Mouse (Mus musculus) embryonic facial prominence, embryonic 10.5 days (tissue): ENCODE results near the gene Gimap4. TPM values are rescaled to one million over a fixed set of nuclear protein-coding genes. Genes with fewer than 3 reads are reported as not detected.
"Not testable (repeated sequence)": the region's sequence is repeated elsewhere in the genome, so short reads cannot be mapped to it uniquely, and the experiment has no call there.

Experiments used
- DNase-seq: peaks from one replicate; pipeline ENCODE4 v3.0.0-alpha.2; 2017; ENCODE audit warnings: low spot score
- H3K27ac ChIP-seq: fragments of 300-500 bp; sonication (generic); replicated peaks from 2 replicates; pipeline ENCODE4 v1.5.1; 2016; ENCODE audit warnings: mild to moderate bottlenecking
- H3K27me3 ChIP-seq: fragments of 300-500 bp; sonication (generic); replicated peaks from 2 replicates; pipeline ENCODE4 v1.6.1; 2016; ENCODE audit warnings: low read depth, mild to moderate bottlenecking; ENCODE audit not compliant: poor library complexity, severe bottlenecking
- H3K36me3 ChIP-seq: fragments of 300-500 bp; sonication (generic); replicated peaks from 2 replicates; pipeline ENCODE4 v1.6.1; 2016; ENCODE audit warnings: mild to moderate bottlenecking, moderate library complexity
- H3K4me1 ChIP-seq: fragments of 300-500 bp; sonication (generic); 2 replicates; pipeline ENCODE4 v1.6.1; 2016
- H3K4me3 ChIP-seq: fragments of 300-500 bp; sonication (generic); 2 replicates; pipeline ENCODE4 v1.5.1; 2016; ENCODE audit warnings: mild to moderate bottlenecking, moderate library complexity
- H3K9me3 ChIP-seq: fragments of 300-500 bp; sonication (generic); 2 replicates; pipeline ENCODE4 v1.6.1; 2016; ENCODE audit warnings: mild to moderate bottlenecking
- WGBS: fragments of 180-500 bp; shearing (Covaris S2); methylation state at CpG from one replicate; pipeline ENCODE4 v1.1.7; 2016; 5-methylcytosine and 5-hydroxymethylcytosine counted together
- polyA plus RNA-seq: library from polyadenylated mRNA; unstranded; fragments of >200 nt; fragmentation: Nextera tagmentation; extraction: Ambion mirVana; gene quantifications from 2 replicates; pipeline ENCODE4 v1.2.1, GENCODE M21; 2016

Gene Gimap4
- polyA plus RNA-seq, 1 experiment from 2014 or later: 7.4 TPM

DNA sequence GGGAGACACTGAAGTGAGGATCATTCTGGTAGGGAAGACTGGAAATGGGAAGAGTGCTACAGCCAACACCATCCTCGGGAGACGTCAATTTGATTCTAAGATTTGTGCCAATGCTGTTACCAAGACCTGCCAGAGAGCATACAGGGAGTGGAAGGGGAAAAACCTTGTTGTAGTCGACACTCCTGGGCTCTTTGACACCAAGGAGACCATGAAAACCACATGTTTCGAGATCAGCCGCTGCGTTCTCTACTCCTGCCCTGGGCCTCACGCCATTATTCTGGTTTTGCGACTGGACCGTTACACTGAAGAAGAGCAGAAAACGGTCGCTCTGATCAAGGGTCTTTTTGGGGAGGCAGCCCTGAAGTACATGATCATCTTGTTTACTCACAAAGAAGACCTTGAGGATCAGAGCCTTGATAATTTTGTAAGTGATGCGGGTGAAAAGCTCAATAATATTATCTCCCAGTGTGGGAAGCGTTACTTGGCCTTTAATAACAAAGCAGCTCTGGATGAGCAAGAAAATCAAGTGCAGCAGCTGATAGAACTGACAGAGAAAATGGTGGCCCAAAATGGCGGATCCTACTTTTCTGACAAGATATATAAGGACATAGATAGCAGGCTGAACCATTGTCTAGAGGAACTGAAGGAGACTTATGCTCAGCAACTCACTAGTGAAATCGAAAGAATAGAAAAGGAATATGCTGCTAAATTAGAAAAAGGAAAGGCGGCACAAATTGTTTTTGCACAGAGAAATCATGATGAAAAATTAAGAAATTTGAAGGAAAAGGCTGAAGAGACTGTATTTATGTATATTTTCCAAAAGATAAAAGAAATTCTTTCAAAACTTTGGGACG, 6.6 kb upstream of the Gimap4 start:
- 95% methylated on average over 17 of the region's 17 CpGs for WGBS
- peaks cover 13% of the 10 kb centered on the region for H3K4me1 ChIP-seq
- DNase-seq: no peak
- no peaks in the 10 kb centered on the region for H3K9me3 ChIP-seq
- no peak overlapping the region for H3K4me3 ChIP-seq
- no peak overlapping the region for H3K27ac ChIP-seq
- H3K27me3 ChIP-seq: no peaks in the 10 kb centered on the region
- H3K36me3 ChIP-seq: no peaks in the 10 kb centered on the region

DNA sequence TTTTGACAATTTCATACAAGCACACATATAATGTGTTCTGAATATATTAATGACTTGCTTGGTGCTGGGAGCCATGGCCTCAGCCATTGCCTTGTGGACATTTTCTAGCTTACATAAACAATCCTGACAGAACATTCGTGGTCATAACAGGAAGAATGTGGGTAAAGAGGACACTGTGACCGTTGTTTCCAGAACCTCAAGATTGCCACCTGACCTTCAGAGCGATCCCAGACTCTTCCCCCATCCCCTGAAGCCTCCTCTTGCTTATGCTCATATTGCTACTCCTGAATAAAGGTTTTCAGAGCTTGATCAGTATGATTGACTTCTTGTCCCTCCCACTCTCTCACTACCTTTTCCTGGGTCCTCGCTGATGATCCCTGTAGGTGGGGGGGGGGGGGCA, 6.0 kb upstream of the Gimap4 start:
- Histone ChIP-seq H3K27me3 (no peaks in the 10 kb centered on the region), H3K27ac (no peak overlapping the region), H3K9me3 (no peaks in the 10 kb centered on the region), H3K4me3 (no peak overlapping the region), H3K4me1 (peaks cover 13% of the 10 kb centered on the region), H3K36me3 (no peaks in the 10 kb centered on the region)
- 82% methylated on average over 4 of the region's 4 CpGs for WGBS
- no peak for DNase-seq

DNA sequence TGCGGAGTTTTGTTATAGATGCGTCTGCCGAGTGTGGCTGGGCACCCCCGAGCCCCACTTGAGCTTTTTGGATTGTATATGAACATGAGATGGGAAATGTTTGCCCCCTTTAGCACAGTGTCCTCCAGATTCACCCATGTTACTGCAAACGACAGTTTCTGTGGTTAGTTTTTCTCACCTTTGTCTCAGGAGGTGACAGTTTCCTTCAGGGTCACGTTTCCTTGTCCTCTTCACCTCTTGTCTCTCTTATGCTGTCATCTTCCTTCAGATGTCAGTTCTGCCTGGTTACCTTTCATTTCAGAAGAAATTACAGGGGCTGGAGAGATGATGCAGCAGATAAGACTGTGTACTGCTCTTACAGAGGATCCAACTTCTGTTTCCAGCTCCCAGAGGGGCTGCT, 4.6 kb upstream of the Gimap4 start:
- Histone ChIP-seq H3K4me3 (no peak overlapping the region), H3K4me1 (peaks cover 13% of the 10 kb centered on the region), H3K9me3 (no peaks in the 10 kb centered on the region), H3K27me3 (no peaks in the 10 kb centered on the region), H3K27ac (no peak overlapping the region), H3K36me3 (no peaks in the 10 kb centered on the region)
- no peak for DNase-seq
- WGBS: 82% methylated on average over 6 of the region's 6 CpGs

DNA sequence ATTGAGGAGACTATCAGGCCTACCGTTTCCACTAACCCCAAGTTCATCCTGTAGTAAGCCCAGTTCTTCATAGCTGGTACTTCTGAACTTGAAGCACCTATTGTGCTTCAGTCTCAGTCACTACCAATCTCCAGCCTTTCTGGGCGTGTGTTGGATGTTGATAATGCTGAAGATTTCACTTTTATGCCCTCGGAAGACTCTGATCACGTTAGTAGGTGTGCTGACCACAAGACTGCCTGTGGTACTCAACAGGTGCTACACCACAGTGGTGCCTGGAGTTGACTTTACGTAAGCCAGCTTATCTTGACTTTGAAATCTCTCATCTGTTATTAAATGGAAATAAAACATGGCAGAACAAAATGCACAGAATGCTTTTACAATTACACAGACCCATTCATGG, 3.9 kb upstream of the Gimap4 start:
- no peak for DNase-seq
- Histone ChIP-seq H3K4me3 (no peak overlapping the region), H3K27ac (no peak overlapping the region), H3K4me1 (peaks cover 11% of the 10 kb centered on the region), H3K36me3 (no peaks in the 10 kb centered on the region), H3K27me3 (no peaks in the 10 kb centered on the region), H3K9me3 (no peaks in the 10 kb centered on the region)
- 80% methylated on average over 5 of the region's 5 CpGs for WGBS

DNA sequence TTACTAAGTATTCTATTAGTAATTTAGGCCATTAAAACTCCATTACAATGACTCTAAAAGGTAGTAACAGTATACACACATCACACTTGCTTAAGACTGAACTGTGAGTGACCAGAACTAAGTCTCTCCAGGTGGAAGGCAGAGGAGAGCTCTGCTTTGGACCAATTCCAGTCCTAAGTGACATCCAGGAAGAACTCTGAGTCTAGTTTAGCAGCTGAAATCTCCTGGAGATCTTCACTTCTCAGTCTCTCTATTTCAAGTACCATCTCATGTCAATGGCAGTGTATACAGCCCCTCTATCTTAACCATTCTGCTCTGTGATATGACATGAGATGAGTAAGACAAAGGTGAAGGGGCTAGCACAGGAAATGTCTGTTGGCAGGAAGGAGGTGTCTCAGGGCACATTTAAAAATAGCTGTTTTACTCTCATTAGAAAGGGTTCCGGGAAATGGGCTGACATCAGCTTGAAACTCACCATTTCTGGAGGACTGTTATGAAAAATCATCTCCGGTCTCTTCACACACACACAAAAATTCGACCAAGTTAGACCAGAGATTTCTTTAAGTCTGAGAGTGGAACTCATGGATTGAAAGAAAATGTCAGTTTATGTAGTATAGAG, 2.8 kb upstream of the Gimap4 start:
- whole genome bisulfite sequencing: 84% methylated on average over 3 of the region's 3 CpGs
- Histone ChIP-seq H3K36me3 (no peaks in the 10 kb centered on the region), H3K4me3 (no peak overlapping the region), H3K27ac (no peak overlapping the region), H3K9me3 (no peaks in the 10 kb centered on the region), H3K4me1 (no peaks in the 10 kb centered on the region; the same call in 1 of the 2 replicates), H3K27me3 (no peaks in the 10 kb centered on the region)
- no peak for DNase-seq

DNA sequence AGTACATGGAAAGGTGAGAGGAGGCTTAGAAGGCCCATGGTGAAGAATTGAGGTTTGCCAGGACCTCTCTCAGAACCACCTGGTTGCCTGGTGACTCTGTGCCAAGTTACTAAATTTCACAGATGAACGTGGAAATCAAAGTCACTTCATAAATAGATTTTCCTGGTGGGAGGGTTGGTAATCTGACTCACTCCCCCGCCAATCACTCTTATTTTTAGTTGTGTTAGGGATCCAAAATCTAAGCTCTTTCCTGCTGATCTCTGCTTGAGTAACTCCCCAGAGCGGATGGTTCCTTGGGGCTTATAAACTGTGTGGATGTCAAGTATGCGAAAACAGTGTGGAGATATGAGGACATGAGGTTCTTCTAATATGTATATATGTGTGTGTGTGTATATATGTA, 2.1 kb upstream of the Gimap4 start:
- no peak for DNase-seq
- WGBS: 86% methylated on average over 4 of the region's 4 CpGs

DNA sequence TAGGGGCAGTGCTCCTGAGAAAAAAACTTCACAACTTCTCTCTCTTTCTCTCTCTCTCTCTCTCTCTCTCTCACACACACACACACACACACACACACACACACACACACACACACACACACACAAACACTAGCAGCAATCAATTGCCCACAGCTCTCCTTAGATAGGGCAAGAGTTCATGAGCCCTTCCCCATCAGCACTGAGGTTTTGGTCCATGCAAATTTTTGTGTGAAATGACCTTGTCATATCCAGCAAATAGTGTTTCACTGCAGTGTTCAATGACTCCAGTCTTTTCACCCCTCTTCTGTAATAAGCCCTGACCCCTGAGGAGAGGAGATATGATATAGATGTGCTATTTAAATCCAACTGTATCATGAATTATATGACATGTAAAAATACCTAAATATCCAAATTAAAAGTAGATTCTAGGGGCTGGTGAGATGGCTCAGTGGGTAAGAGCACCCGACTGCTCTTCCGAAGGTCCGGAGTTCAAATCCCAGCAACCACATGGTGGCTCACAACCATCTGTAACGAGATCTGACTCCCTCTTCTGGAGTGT, 1.0 kb upstream of the Gimap4 start:
- not testable (repeated sequence) for DNase-seq, H3K27ac ChIP-seq, H3K36me3 ChIP-seq, H3K27me3 ChIP-seq, H3K4me1 ChIP-seq, H3K9me3 ChIP-seq, H3K4me3 ChIP-seq
- WGBS: 91% methylated on average over 4 of the region's 4 CpGs

More for the DNA sequence above, 2.1 kb upstream of the Gimap4 start:
- no peak overlapping the region for H3K4me3 ChIP-seq
- no peaks in the 10 kb centered on the region for H3K4me1 ChIP-seq
- H3K9me3 ChIP-seq: no peaks in the 10 kb centered on the region
- H3K27ac ChIP-seq: no peak overlapping the region
- no peaks in the 10 kb centered on the region for H3K27me3 ChIP-seq
- H3K36me3 ChIP-seq: no peaks in the 10 kb centered on the region

DNA sequence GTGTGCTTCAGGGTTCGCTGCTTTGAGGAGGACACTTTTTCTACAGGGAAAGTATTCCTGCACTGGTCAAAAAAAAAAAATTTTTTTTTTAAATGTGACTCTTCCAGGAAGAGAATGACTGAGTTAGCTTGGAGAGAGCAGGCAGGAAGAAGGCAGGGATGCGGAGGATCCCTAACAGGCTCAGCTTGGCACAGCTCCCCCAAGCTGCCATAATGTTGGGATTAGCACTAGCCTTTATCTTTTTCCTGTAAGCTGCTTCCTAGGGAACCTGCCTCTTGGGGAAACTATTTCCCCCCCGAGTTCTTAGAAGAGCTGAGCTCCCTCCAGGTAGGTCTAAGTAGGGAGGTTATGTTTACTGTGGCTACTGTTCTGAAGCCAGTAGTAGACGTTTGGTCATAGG, 457 bp downstream of the Gimap4 start:
- no peak overlapping the region for H3K27ac ChIP-seq
- H3K9me3 ChIP-seq: no peaks in the 10 kb centered on the region
- no peak overlapping the region for H3K4me3 ChIP-seq
- WGBS: 65% methylated on average over 4 of the region's 4 CpGs
- H3K4me1 ChIP-seq: no peaks in the 10 kb centered on the region
- DNase-seq: no peak
- H3K27me3 ChIP-seq: no peaks in the 10 kb centered on the region
- no peaks in the 10 kb centered on the region for H3K36me3 ChIP-seq

DNA sequence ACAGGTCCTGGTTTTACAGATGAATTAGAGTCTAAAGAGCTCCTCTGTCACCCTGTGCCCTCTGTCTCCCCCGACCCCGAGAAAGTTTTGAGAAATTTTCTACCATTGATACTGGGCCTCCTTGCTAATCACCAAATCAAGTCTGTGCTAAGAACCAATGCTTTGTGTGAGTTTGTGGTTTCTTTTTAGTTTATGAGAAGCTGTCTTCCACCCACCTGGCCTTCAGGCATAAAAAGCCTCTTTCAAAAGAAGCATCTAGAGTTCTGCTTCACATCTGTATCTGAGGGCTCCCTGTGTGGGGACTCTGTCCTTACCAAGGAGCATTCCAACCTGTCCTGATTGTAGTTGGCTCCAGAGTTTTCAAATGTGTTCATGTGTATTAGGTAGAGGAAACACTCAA, 902 bp downstream of the Gimap4 start:
- no peaks in the 10 kb centered on the region for H3K36me3 ChIP-seq
- no peaks in the 10 kb centered on the region for H3K27me3 ChIP-seq
- no peak overlapping the region for H3K27ac ChIP-seq
- DNase-seq: no peak
- H3K4me3 ChIP-seq: no peak overlapping the region
- H3K4me1 ChIP-seq: no peaks in the 10 kb centered on the region
- 85% methylated on average over 2 of the region's 2 CpGs for WGBS
- H3K9me3 ChIP-seq: no peaks in the 10 kb centered on the region

DNA sequence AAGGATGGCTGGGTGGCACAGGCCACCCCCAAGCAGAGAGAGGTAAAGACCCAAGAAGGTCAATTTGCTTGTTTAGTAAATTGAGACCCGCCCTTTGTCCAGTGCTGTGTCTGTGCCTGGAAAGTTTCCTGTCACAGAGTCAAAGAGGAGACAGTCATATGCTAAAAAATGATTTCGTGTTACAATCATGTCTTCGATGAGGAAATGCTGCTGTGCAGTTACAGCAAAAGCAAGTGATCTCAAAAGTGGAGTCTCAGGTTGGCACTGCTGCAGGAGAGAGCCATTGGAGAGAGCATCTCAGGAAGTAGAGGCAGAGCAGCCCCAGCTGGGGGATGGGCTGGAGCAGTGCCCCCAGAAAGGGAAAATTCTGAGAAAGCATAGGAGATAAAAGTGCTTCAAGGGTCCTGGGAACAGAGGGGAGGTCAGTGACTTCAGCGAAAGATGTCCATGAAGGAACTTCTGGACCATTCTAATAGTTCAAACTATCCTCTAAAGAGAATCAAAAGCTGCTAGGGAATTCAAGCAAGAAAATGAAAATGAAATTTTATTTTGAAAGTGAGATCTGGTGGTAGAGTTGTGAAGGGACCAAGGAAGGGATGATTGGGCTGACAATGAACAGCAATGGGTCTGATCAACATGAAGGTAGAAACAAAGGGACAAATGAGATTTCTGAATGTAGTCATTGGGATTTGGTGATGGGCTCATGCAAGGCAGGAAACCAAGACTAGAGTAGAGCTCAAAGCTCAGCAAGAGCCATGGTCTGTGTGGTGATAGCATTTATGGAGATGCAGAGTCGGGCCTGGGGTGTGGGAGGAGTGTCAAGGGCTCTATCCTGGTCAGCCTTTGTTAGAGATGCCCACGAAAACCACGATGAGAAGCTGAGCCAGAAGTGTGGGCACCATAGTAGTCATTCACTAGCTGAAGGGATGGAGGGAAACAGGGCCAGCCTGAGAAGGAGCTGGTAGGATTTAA, 1.6 kb downstream of the Gimap4 start:
- Histone ChIP-seq H3K9me3 (no peaks in the 10 kb centered on the region), H3K27ac (no peak overlapping the region), H3K4me1 (no peaks in the 10 kb centered on the region), H3K4me3 (no peak overlapping the region), H3K36me3 (no peaks in the 10 kb centered on the region), H3K27me3 (no peaks in the 10 kb centered on the region)
- DNase-seq: no peak
- WGBS: 85% methylated on average over 7 of the region's 7 CpGs

DNA sequence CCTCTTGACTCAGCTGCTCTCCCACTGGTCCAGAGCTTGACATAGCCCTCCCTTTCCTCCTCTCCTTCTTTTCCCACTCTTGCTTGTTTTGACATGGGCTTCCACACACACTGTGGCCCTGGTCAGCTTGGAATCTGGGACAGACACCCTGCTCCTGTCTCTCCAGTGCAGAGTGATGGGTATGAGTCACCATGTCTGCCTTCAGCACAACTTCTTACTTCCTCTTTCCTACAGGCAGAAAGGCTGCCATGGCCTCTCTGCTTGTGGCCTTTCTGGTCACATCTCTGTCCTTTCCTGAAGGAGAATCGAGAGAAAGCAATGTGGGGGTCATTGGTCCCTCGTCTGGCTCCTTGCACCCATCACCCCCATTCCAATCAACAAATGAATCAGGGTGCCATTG, 2.7 kb downstream of the Gimap4 start:
- no peak overlapping the region for H3K27ac ChIP-seq
- no peak for DNase-seq
- H3K4me1 ChIP-seq: no peaks in the 10 kb centered on the region
- H3K9me3 ChIP-seq: no peaks in the 10 kb centered on the region
- H3K27me3 ChIP-seq: no peaks in the 10 kb centered on the region
- no peak overlapping the region for H3K4me3 ChIP-seq
- no peaks in the 10 kb centered on the region for H3K36me3 ChIP-seq
- WGBS: 79% methylated on average over 2 of the region's 2 CpGs

DNA sequence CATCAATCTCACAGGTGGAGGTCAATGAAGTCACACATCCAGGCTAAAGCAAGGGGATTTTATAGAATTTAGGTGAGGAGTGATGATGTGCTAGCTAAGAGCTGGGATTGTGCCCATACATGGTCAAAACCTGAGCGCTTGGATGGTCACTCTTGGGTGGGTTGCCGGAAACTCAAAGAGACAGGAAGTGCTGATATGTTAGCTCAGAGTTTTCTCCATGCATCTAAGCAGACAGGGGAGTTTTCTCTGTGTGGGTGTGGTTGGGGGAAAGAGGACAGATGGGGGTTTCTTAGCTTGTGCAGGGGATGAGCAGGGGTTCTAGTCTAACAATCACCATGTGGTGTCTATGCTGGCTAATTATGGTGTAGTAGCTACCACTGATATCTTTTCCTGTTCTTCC, 5.0 kb downstream of the Gimap4 start:
- DNase-seq: no peak
- Histone ChIP-seq H3K9me3 (no peaks in the 10 kb centered on the region), H3K27ac (no peak overlapping the region), H3K27me3 (no peaks in the 10 kb centered on the region), H3K4me1 (no peaks in the 10 kb centered on the region), H3K36me3 (no peaks in the 10 kb centered on the region), H3K4me3 (no peak overlapping the region)
- 92% methylated on average over 2 of the region's 2 CpGs for WGBS
